Mouse (Mus musculus) left cerebral cortex, adult 6 months (tissue): ENCODE data around the gene Gins2. TPM values are rescaled to one million over a fixed set of nuclear protein-coding genes. Genes with fewer than 3 reads are reported as not detected.

ENCODE experiments used
- long read RNA-seq, 2 experiments: library from polyadenylated mRNA; unstranded; transcript quantifications; one replicate each; pipeline ENCODE4 v2.0.0; 2019 to 2020
- polyA plus RNA-seq: library from polyadenylated mRNA; unstranded; fragments of <200 nt; fragmentation: Nextera tagmentation; gene quantifications from 2 replicates; pipeline ENCODE4 v1.2.3, GENCODE M21; 2021

Gins2 gene
- polyA plus RNA-seq: 2.6 and 3.0 TPM in 2 replicates
- long read RNA-seq, experiment 1, partial matches to known transcripts: 0 of 6 reads
- long read RNA-seq, experiment 1, other reads (novel, unspliced or antisense): 2 of 6 reads
- long read RNA-seq, experiment 2, partial matches to known transcripts: 0 of 3 reads
- long read RNA-seq, experiment 2, other reads (novel, unspliced or antisense): 0 of 3 reads

DNA sequence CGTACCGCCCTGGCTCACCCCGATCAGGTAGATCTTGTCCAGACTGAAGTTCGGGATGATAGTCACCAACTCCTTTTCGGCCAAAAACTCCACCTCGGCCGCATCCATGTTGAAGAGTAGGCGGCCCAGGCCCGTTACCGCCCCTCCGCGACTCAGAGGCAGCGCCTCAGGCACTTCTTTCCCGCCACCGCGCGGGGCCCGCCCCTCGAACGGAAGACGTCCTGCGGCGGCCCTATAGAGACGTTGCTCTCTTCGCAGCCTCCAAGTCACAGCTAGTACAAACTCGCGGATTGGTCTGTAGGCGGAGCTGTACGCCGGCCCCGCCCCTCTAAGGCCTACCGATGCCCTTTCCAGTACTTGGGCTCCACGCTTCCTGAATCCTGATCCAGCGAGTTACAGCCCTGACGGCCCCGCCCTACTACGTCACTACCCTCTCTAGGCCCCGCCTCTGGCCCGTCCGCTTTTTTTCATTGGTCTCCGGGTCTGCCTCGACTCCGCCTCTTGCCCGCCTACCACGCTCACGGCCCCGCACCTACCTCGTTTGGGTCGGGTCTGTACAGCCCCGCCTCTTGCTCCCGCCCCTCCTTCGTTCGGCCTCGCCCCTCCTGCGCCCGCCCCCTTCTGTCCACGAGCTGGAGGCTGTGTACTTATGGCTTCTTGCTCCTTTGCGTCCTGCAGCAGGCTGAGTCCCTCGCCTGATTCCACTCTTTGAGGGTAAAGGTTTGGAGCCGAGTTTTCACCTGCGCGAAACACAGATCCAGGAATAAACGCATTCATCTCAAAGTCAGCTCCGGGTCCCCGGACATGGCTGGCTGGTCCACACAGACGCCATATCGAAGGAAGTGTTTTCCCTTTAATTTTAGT is at the start of gene Gins2:
Gins2 (minus strand) TSS at position 397 of the 864 bp plus-strand sequence.

Other genes with a start within 250 kb of the Gins2 start
- 10.7 and 16.9 TPM in 2 replicates for gene 1190005I06Rik, start 58.3 kb upstream of the Gins2 start, polyA plus RNA-seq
- 2.2 and 3.8 TPM in 2 replicates for gene Gm27021, start 78.8 kb upstream of the Gins2 start, polyA plus RNA-seq
- 5,898 and 6,081 TPM in 2 replicates for gene Cox4i1, start 78.9 kb upstream of the Gins2 start, polyA plus RNA-seq
- 82.4 and 123 TPM in 2 replicates for gene Emc8, start 79.3 kb upstream of the Gins2 start, polyA plus RNA-seq
- 3.4 and 4.4 TPM in 2 replicates for gene Irf8, start 147.1 kb upstream of the Gins2 start, polyA plus RNA-seq